Mouse (Mus musculus) stomach, adult 2 months (tissue): Measurements from ENCODE around the gene Ddt. TPM values are rescaled to one million over a fixed set of nuclear protein-coding genes. Genes with fewer than 3 reads are reported as not detected.

Experiments used
- polyA plus RNA-seq: library from polyadenylated mRNA; depleted of rRNA; stranded (reverse); fragments of >200 nt; gene quantifications from 2 replicates; pipeline ENCODE4 v1.2.3, GENCODE M21; 2012; rRNA removed

Ddt gene
- 55.7 and 66.9 TPM in 2 replicates for polyA plus RNA-seq

DNA sequence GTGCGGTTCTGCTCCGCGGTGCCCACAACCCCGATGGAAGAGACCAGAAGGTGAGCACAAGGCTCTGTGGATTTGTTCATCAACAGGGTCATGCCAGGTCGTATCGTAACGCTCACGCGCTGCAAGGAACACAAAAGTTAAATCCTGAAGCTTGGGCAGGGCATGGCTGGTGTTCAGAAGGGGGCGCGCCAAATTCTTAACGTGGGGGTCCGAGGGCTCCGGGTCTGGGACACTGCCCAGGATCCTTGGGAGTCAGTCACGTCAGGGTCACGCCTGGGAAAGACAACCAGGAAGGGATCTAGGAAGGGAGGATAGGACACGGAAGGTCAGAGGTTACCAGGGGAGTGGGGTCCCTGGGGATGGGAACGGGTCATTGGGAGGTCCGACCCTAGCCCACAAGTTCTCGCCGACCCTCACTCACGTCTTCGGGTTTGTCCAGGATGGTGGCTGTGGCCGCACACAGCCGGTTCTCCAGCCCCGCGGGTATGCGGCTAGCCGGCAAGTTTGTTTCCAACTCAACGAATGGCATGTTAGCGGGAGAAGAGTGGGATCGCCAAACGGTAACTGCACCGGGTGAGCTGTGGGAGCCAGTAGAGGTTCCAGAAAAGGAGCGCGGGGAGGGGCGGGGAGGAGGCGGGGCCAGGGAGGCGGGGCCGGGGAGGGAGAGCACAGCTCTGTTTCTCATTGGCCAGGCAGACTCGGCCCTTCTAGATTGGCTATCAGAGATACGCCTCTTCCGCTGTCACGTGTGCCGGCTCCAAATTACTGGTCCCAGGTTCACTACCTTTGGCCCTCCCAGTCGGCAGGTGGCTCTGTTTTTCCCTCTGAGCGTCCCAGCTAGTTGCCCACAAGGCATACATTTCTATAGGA lies at the start of gene Ddt:
Gene Ddt, minus strand, starts transcription at position 620 of the 870 bp plus-strand sequence.

DNA sequence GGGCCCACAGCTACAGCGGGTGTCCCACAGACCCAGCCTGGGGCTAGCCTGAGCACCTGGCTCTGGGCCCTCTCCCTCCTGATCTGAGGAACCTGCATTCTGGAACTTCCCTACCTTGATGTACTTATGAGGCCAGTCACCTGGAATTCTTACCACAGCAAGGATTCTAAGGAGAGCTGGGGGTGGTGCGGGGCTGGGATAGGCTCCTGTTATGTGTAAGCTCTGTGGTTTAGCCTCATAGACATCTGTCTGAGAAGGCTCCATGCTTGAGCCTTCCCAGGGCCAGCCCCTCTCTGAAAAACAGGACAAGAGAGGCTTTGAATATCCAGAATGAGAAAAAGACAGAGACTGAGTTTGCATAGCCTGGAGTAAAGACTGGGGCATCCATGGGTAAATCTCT lies 49.2 kb upstream of the Ddt start, which contains the start of gene Gstt4:
Gene Gstt4, minus strand, starts transcription at position 101 of the 400 bp plus-strand sequence.

DNA sequence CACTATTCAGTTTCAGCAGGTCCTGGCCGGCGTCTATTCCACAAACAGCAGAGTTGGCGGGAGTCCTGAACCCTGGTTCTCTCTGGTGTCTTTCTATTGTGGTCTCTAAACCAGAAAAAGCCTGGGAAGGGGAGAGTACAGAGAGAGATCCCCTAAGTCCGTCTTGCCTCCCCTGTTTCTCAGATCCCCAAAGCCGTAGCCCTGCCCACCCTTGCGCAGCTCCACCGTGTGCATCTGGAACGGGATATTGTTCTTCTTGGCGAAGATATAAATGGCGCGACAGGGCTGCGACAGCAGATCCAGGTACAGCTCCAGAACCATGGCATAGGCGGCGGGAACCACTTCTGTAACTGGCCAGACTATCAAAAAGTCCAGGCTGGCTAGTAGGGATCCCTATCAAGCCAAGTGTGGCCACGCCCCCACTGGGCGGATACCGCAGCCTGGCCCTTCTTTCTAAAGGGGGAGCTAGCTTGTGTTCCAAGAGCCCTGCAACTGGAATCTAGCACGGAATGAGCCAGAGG lies 25.0 kb upstream of the Ddt start, which contains the start of gene Gstt1:
Gene Gstt1, minus strand, starts transcription at position 409 of the 521 bp plus-strand sequence.

DNA sequence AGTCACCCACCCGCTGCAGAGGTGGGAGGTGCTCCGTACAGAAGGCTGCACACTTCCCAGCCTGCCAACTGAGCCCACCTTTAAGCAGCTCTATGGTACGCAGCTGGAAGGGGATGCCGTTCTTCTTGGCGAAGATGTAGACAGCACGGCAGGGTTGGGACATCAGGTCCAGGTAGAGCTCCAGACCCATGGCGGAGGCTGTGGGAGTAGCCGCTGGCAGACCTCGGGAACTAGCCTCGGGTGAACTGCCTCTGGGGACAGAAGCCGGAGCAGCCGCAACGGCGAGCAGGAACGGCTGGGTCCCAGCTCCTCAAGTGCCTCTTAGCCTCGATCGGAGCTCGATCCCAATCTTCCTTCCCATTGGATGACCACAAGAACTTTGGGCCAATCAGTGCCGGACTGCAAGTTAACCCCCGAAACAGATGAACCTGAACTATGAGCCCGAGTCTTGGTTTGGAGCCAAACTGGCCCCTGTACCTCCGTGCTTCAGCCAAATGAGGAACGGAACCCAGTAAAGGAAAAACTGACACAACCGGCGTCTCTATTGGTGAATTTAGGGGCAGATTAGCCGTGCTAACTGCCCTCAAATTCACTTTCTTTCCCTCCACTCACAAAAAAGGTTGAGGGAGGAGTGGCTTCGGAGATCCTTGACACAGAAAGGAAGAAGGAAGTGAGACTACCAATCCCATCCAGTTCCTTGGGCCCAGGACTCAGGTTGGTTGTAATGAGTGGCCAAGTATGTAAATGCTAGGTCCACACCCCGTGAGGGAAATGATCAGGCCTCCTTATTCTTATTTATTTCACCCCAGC lies 7.8 kb upstream of the Ddt start, which contains the start of the genes Gm20441 and Gstt3:
Gene Gm20441, minus strand, starts transcription at position 186 of the 810 bp plus-strand sequence.
Gene Gstt3, minus strand, starts transcription at position 646 of the 810 bp plus-strand sequence.

DNA sequence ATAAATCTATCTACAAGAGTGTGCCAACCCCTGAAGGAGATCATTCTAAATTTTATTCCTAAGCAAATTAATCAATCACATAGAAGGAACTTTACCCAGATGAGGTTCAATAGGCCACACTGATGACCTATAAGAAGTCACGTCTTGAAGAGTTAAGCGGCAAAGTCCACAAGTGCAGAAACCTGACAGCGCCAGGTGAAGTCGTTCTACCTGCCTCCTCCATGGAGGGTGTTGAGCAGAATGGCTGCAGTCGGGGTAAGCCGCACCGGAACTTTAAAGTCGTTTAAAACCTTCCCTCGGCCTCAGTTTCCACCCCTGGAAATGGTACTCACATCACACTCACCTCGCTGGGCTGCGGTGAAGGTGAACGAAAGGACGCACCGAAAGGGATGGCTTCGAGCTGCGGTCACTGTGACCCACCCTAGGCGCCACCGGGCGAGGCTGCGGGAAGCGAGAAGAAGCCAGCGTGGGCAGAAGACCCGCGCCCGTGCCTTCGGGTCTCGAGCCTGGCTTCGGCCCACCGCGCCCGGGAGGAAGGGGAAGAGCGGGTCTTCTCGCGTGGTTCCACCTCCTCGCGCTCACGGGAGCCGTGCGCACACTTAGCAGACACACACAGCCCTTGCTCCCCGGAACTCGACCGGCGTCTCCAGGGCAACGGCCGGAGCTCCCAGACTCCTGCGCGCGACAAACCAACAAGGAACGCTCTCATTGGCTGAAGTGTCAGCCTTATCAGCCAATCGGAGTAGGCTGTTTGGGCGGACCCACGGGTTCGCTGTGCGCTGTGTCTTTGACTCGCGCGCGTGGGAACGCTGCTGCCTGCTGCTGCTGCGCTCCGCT lies 9.3 kb downstream of the Ddt start, which contains the start of gene Cabin1:
Gene Cabin1, minus strand, starts transcription at position 660 of the 837 bp plus-strand sequence.

Other genes with a start within 250 kb of the Ddt start
- gene Lrrc75b, start 213.1 kb downstream of the Ddt start, polyA plus RNA-seq, result 0.27 and 0.47 TPM in 2 replicates
- 1.2 and 2.7 TPM in 2 replicates for gene Ggt1, start 211.8 kb downstream of the Ddt start, polyA plus RNA-seq
- gene Ggt5, start 184.1 kb downstream of the Ddt start, polyA plus RNA-seq, result 12.5 and 28.5 TPM in 2 replicates
- 16.5 and 18.7 TPM in 2 replicates for gene Susd2, start 129.4 kb downstream of the Ddt start, polyA plus RNA-seq
- gene Cabin1, start 9.1 kb downstream of the Ddt start, polyA plus RNA-seq, result 15.4 and 19.2 TPM in 2 replicates
- 0.61 TPM in 1 of 2 replicates, not detected in the other for gene Gm20441, start 7.5 kb upstream of the Ddt start, polyA plus RNA-seq
- gene Gstt3, start 8.0 kb upstream of the Ddt start, polyA plus RNA-seq, result 37.5 and 38.9 TPM in 2 replicates
- 55.2 and 70.1 TPM in 2 replicates for gene Gstt1, start 25.2 kb upstream of the Ddt start, polyA plus RNA-seq
- not detected in 2 replicates for gene Gstt4, start 49.1 kb upstream of the Ddt start, polyA plus RNA-seq
- gene Gstt2, start 64.0 kb upstream of the Ddt start, polyA plus RNA-seq, result 104 and 132 TPM in 2 replicates
- gene Mif, start 86.8 kb upstream of the Ddt start, polyA plus RNA-seq, result 921 and 1,563 TPM in 2 replicates
- gene Derl3, start 120.0 kb upstream of the Ddt start, polyA plus RNA-seq, result 28.9 and 38.8 TPM in 2 replicates
- 32.3 and 34.3 TPM in 2 replicates for gene Smarcb1, start 148.2 kb upstream of the Ddt start, polyA plus RNA-seq
- gene Chchd10, start 159.7 kb upstream of the Ddt start, polyA plus RNA-seq, result 1,169 and 2,852 TPM in 2 replicates
- gene Mmp11, start 163.1 kb upstream of the Ddt start, polyA plus RNA-seq, result 11.6 and 13.7 TPM in 2 replicates
- gene Gm867, start 167.3 kb upstream of the Ddt start, polyA plus RNA-seq, result 0.11 TPM in 1 of 2 replicates, not detected in the other
- 0.11 and 0.31 TPM in 2 replicates for gene Vpreb3, start 169.6 kb upstream of the Ddt start, polyA plus RNA-seq
- gene Gm5134, start 181.1 kb upstream of the Ddt start, polyA plus RNA-seq, result not detected in 2 replicates